Mouse (Mus musculus) liver, adult 2 months (tissue): ENCODE measurements around the gene Pcsk2. TPM values are rescaled to one million over a fixed set of nuclear protein-coding genes. Genes with fewer than 3 reads are reported as not detected.

Experiments used
- DNase-seq: peaks from one replicate; pipeline ENCODE4 v3.0.0-alpha.2; 2011; ENCODE audit warnings: low read depth, low spot score; ENCODE audit errors: extremely low read depth
- H3K27ac ChIP-seq: fragments of 200-500 bp; replicated peaks from 2 replicates; pipeline ENCODE4 v1.5.1; 2012; ENCODE audit warnings: low read depth, mild to moderate bottlenecking, control low read depth, inconsistent platforms, low read length; ENCODE audit not compliant: insufficient read depth
- H3K27me3 ChIP-seq: fragments of 200-500 bp; 2 replicates; pipeline ENCODE4 v1.6.1; 2012; ENCODE audit warnings: mild to moderate bottlenecking, moderate library complexity, low read length, inconsistent platforms; ENCODE audit not compliant: control insufficient read depth, insufficient read depth
- H3K36me3 ChIP-seq: fragments of 200-500 bp; 2 replicates; pipeline ENCODE4 v1.6.1; 2012; ENCODE audit warnings: low read length, inconsistent platforms; ENCODE audit not compliant: control insufficient read depth, insufficient read depth
- H3K4me1 ChIP-seq: fragments of 200-500 bp; 2 replicates; pipeline ENCODE4 v1.6.1; 2011; ENCODE audit warnings: low read length; ENCODE audit not compliant: control insufficient read depth, insufficient read depth
- H3K4me3 ChIP-seq: fragments of 200-500 bp; 2 replicates; pipeline ENCODE4 v1.5.1; 2011; ENCODE audit warnings: low read depth, mild to moderate bottlenecking, control low read depth, low read length, moderate library complexity; ENCODE audit not compliant: insufficient read depth
- H3K79me2 ChIP-seq: fragments of 200-500 bp; 2 replicates; pipeline ENCODE4 v1.6.1; 2012; ENCODE audit warnings: inconsistent platforms, mild to moderate bottlenecking, low read length, moderate library complexity; ENCODE audit not compliant: control insufficient read depth, insufficient read depth
- H3K9ac ChIP-seq: fragments of 200-500 bp; 2 replicates; pipeline ENCODE4 v1.6.1; 2012; ENCODE audit warnings: low read depth, mild to moderate bottlenecking, control low read depth, inconsistent platforms, low read length
- CTCF ChIP-seq: fragments of 200-500 bp; IDR thresholded peaks from 2 replicates; pipeline ENCODE4 v1.5.1; 2011; ENCODE audit warnings: low read depth, low read length, control low read depth
- POLR2A ChIP-seq: fragments of 200-500 bp; IDR thresholded peaks from 2 replicates; pipeline ENCODE4 v1.6.1; 2011; ENCODE audit warnings: low read length, control low read depth; ENCODE audit not compliant: insufficient read depth; ENCODE audit errors: extremely low read depth
- WGBS: fragments of 180-500 bp; shearing (Covaris S2); methylation state at CpG from one replicate; pipeline ENCODE4 v1.1.7; 2018; 5-methylcytosine and 5-hydroxymethylcytosine counted together
- polyA plus RNA-seq: library from polyadenylated mRNA; depleted of rRNA; stranded (reverse); fragments of >200 nt; gene quantifications from 2 replicates; pipeline ENCODE4 v1.2.3, GENCODE M21; 2012
- total RNA-seq: library from RNA; depleted of rRNA; stranded (reverse); fragments of >200 nt; gene quantifications from 2 replicates; pipeline ENCODE4 v1.2.3, GENCODE M21; 2014

Gene Pcsk2
- total and polyA plus RNA-seq, 2 experiments = not detected

GRCm38 (mm10) chr2:143546412-143547211 lies 656 bp downstream of the Pcsk2 start:
- H3K4me3 ChIP-seq = no peak overlapping the region
- H3K27me3 ChIP-seq = peaks cover 7% of the 10 kb centered on the region; the same call in 1 of the 2 replicates
- H3K79me2 ChIP-seq = no peaks in the 10 kb centered on the region
- H3K27ac ChIP-seq = no peak overlapping the region
- H3K9ac ChIP-seq = no peak overlapping the region
- WGBS = 2% methylated on average over 33 of the region's 33 CpGs
- TF ChIP-seq CTCF (no peak), POLR2A (no peak)
- DNase-seq = no peak
- no peaks in the 10 kb centered on the region for H3K4me1 ChIP-seq
- no peaks in the 10 kb centered on the region for H3K36me3 ChIP-seq

DNA sequence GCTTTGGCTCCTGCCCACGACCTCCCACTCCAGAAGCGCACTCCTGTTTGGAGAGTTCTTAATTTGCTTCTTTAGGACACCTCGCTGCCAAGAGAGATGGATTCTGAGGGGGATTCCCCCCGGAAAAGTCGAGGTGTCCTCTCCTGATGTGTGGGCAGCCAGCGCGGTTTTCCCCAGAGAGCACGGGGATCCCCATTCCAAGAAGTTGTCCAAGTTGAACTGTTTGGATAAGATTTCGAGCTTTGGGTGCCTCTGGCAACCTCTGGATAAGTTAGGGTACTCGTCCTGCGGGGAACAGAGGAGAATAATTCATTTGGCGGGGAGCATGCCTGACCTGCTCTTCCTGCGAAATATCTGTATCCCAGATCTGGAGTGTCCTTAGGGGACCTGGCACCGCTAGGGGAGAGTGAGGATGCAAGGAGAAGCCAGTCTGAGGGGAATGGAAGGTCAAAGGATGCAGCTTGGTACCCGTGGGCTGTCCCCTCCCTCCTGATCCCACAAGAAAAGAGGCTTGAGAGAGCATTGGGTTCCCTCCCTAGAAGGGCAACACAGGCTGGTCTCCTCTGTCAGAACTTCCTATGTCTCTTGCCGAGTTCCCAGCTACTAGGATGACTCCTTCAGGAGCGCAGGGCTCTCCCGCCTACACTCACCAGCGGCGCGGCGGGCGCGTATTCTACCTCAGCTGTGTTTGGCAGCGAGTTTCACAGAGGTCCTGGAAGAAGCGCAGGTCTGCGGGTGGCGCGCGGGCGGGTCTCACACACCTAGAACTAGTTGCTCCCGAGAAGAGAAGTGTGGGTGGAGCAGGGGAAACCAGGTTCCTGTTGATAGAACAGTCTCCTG lies 1.5 kb downstream of the Pcsk2 start:
- H3K4me1 ChIP-seq = no peaks in the 10 kb centered on the region
- peaks cover 7% of the 10 kb centered on the region; the same call in 1 of the 2 replicates for H3K27me3 ChIP-seq
- H3K4me3 ChIP-seq = no peak overlapping the region
- no peak for DNase-seq
- TF ChIP-seq CTCF = no peak
- TF ChIP-seq POLR2A = no peak
- no peaks in the 10 kb centered on the region for H3K79me2 ChIP-seq
- WGBS = 6% methylated on average over 32 of the region's 32 CpGs
- H3K36me3 ChIP-seq = no peaks in the 10 kb centered on the region
- H3K27ac ChIP-seq = no peak overlapping the region
- no peak overlapping the region for H3K9ac ChIP-seq

DNA sequence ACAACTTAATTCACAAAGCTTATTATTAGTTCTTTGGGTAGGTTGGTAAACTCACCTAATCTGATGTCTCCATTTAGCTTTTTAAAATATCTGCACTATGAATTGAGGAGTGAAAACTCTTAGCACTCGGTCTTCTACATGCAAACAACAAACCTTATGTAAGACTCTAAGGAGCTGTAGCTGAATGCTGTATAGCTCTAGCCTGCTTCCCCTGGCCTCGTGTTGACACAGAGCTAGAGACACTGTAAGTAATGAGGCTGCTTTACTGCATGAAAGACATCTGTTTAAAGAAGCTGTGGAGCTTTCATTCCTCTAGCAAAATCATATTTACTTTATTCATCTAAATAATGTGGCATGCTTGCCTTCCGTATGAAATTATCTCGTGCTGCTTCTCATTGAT lies 14.4 kb downstream of the Pcsk2 start:
- TF ChIP-seq POLR2A (no peak), CTCF (no peak)
- WGBS = 62% methylated on average over 4 of the region's 4 CpGs
- Histone ChIP-seq H3K79me2 (no peaks in the 10 kb centered on the region), H3K9ac (no peak overlapping the region), H3K4me3 (no peak overlapping the region), H3K27me3 (no peaks in the 10 kb centered on the region), H3K4me1 (no peaks in the 10 kb centered on the region), H3K27ac (no peak overlapping the region), H3K36me3 (no peaks in the 10 kb centered on the region)
- no peak for DNase-seq

DNA sequence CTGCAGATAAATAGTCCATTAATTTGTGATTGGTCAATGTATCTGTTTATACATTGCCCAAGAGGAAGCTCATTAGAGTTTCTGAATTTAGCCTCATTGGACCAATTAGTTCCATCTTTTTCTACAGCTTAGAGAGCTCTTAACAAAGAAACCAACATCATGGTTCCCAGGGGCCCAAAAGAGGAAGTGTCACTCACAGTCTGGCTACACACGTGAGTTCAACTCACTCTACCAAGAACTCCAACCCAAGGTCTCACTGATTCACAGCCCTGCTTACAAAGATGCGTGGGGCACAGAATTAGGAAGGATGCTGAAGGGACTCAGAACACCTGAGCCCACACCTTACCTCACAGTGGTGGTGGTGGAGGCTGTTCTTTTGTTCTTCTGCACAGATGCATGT lies 19.1 kb downstream of the Pcsk2 start:
- H3K4me1 ChIP-seq = no peaks in the 10 kb centered on the region
- no peak for DNase-seq
- 67% methylated on average over 2 of the region's 2 CpGs for WGBS

DNA sequence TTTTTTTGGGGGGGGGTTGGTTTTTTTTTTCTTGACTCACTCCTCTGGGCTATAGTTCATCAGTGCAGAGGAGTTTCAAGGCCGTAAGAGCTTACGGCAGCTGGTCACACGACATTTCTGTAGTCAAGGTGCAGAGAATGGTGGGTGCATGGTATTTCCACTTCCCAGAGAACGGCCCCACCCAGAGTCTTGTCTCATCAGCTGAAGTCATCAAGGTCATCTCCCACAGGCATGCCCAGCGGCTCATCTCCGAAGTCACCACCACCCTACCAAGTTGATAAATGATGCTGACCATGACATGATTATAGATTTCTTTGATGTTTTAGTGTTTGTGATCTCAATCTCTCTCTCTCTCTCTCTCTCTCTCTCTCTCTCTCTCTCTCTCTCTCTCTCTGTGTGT lies 20.0 kb downstream of the Pcsk2 start:
- H3K27me3 ChIP-seq = no peaks in the 10 kb centered on the region
- no peak overlapping the region for H3K9ac ChIP-seq
- WGBS = 86% methylated on average over 6 of the region's 6 CpGs
- H3K79me2 ChIP-seq = no peaks in the 10 kb centered on the region
- H3K27ac ChIP-seq = no peak overlapping the region
- no peak for DNase-seq
- no peaks in the 10 kb centered on the region for H3K4me1 ChIP-seq
- no peaks in the 10 kb centered on the region for H3K36me3 ChIP-seq
- H3K4me3 ChIP-seq = no peak overlapping the region
- TF ChIP-seq CTCF = no peak

More for the DNA sequence above, 19.1 kb downstream of the Pcsk2 start:
- H3K36me3 ChIP-seq = no peaks in the 10 kb centered on the region
- no peaks in the 10 kb centered on the region for H3K79me2 ChIP-seq
- TF ChIP-seq CTCF (no peak), POLR2A (no peak)
- no peak overlapping the region for H3K27ac ChIP-seq
- H3K9ac ChIP-seq = no peak overlapping the region
- H3K4me3 ChIP-seq = no peak overlapping the region
- no peaks in the 10 kb centered on the region for H3K27me3 ChIP-seq
